Mouse (Mus musculus): ENCODE measurements at regions not wholly inside any gene's neighbourhood (a gene's known extent, or its start where the extent isn't known, plus 50 kb on each side); places are given as distances from the start of the nearest gene placed in this dataset.

DNA sequence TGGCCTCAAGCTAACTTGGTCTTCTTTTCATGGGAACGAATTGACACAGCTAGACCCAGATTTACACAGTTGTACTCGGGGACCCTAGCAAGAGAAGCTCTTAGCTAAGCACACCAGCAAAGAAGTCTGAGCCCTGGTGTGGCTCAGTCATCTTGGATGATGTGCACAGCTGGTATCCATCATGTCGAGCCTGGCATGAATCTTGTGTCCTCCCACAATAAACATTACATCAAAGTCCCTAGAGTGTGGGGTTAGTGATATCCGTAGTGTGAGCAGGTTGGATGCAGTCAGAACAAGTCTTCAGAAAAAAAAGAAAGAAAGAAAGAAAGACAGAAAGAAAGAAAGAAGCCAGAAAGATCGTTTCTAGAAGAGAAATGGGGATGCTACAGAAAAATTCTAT lies 52.1 kb upstream of the Hmcn1 start:
- no peak for DNase-seq (ENCODE audit: low read depth, low spot score)

DNA sequence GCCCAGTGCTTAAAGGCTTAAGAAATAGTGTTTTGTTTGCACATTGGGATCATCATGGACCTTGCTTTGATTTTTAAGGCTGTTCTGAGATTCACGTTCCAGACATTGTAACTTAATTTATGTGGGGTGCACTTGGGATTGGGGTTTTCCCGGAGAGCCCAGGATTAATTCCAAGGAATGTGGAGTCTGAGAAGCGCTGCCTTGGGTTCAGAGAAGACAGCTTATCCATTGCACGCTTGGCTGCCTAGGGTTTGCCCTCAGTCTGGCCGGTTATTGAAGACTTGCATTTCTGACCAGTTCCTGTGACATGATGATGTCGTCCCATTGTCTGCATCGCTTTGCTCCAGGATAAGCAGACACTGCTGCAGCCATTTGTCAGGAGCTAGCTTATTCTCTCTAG lies 53.4 kb upstream of the Hmcn1 start:
- DNase-seq (ENCODE audit: low read depth, low spot score): no peak

DNA sequence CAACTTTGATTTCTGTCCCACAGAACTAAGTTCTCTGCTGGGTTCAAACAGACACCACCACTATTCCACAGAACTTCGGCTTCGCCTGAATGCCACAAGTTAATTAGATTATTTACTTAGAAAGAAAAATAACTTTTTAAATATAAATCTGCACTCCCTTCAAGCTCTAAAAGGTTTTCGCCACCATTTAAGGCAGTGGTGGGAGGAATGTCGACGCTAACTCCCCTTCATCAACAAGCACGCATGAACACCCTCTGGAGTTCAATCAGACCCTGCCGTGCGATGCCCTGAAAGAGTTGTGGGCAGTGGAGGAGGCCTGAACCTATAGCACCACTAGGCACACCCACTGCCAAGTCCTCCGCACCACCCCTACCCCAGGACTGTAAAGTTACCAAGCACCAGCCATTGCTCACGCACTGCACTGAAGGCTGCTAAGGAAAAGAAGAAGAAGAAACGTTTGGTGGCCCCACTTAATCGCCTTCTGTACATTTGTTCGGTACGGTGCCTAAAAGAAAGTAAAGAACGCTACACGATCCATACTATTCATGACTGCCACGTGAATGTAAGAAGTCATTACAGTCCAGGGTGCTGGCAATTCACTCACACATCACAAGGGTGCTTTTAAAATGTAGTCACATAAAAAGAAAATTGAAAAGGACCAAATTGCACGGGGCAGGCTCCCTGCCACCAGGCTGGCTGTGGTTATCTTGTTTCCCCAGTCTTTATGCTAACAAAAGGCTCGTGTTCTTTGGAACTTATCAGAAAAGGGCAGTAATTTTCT lies 56.7 kb upstream of the Hmcn1 start:
- no peak for DNase-seq (ENCODE audit: low read depth, low spot score)

DNA sequence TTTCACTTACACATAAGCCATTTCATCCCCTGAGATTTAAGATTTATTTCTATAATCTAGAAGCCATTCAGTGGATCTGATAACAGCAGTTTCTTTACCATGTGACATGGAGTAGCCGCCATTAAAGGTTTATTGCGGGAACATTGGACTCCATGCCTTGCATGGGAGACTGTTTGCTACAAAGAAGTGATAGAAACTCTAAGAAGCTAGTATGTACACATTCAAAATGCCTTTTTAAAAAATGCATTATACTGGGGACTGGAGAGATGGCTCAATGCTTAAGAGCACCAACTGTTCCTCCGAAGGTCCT lies 57.2 kb upstream of the Hmcn1 start:
- no peak for DNase-seq (ENCODE audit: low read depth, low spot score)

DNA sequence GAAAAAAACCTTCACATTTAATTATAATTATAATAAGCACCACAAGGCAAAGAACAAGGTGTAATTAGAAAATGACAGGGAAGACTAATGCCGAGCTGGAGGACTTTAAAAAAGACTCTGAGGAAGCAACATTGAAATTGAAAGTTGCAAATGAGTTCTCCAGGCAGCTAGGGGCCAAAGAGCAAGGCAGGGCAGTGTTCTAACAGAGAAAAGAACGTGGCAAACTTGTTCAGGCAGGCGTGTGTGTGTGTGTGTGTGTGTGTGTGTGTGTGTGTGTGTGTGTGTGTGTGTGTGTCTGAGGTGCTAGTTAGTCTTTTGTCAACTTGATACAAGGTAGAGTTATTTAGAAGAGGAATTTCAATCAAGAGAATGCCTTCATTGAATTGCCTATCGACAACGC lies 60.0 kb upstream of the Hmcn1 start:
- no peak for DNase-seq (ENCODE audit: low read depth, low spot score)

DNA sequence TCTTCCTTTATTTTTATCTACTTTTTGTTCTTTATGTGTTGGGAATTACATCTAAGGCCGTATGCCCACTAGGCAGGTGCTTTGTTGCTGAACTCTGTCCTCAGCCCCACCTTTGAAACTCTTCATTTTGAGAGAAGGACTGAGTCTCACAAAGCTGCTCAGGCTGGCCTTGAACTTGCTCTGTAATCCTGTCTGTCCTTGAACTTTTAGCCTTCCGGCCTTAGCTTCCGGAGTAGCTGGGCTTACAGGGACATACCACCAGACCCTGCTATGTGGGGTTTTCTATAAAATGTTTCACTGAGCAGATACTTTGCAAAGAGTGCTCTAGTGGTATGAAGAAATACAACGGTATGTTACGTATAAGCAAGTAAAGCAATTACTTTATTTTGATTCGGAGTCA lies 62.2 kb upstream of the Hmcn1 start:
- DNase-seq (ENCODE audit: low read depth, low spot score): no peak

DNA sequence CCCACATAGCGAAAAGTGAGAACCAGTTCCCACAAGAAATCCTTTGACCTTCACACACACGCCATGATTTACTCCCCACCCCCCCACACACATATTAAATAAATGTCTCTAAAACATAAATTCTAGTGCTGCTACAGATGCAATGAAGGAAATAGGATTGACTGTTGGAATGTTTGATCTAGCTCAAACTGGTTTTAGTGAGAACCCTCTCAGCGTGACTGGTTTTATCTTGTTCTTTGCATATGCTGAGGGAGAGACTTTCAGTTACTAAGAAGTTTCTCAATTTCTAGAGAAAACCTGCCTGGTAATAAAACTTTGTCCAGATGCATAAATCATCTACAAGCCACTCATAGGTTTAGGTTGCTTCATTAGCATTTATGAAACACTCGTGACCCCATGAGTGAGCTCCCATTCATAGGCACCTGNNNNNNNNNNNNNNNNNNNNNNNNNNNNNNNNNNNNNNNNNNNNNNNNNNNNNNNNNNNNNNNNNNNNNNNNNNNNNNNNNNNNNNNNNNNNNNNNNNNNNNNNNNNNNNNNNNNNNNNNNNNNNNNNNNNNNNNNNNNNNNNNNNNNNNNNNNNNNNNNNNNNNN lies 66.4 kb upstream of the Hmcn1 start:
- no peak for DNase-seq (ENCODE audit: low read depth, low spot score)

DNA sequence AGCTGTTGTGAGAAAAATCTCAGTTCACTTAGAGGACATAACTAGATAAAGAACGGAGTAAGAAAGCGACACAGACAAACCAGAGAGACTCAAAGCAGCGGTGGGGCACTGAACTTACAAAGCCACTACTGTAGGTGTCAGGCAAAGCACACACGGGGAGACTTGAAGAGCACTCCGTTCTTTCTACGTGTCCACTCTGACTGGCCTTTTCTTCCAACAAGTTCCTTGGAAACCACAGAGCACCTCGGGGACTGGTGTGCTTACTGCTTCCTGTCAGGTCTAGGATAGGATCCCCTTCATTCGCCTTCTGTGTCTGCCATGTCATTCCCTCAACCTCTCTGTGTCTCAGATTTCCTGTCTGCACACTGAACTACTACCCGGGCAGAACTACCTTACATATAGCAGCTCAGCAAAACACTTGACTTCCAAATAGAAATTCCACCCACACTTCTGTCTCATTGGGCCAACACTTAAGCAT lies 71.9 kb upstream of the Hmcn1 start:
- no peak for DNase-seq (ENCODE audit: low read depth, low spot score)

DNA sequence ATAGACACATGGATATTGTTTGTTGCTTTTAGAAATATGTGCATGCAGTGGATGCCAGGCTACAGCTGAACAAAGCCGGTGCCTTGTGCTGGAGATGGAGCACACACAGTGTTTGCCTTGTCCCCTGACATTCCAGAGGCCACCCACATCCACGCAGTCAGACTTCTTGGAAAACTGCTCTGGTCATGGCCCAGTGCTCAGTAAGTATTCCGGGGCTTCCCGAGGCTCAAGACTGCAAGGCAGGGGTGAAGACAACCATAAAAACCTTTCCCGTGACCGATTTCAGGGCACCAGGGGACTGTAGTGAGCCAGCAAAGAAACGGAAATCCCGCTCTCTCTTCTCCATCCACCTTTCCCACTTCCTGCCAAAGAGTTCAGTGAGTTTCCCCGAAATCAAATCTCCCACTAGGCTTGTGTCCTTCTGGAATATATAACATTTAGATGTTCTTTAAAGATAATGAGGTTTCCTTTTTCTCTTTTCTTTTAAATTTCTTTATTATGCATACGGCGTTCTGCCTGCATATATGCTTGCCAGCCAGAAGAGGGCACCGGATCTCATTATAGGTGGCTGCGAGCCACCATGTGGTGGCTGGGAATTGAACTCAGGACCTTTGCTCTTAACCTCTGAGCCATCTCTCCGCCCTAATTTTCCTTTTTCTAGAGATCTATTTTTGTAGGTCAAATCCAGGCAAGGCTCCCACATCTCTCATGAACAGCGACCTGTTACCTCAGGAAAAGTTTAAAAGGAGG lies 73.3 kb upstream of the Hmcn1 start:
- DNase-seq (ENCODE audit: low read depth, low spot score): no peak

DNA sequence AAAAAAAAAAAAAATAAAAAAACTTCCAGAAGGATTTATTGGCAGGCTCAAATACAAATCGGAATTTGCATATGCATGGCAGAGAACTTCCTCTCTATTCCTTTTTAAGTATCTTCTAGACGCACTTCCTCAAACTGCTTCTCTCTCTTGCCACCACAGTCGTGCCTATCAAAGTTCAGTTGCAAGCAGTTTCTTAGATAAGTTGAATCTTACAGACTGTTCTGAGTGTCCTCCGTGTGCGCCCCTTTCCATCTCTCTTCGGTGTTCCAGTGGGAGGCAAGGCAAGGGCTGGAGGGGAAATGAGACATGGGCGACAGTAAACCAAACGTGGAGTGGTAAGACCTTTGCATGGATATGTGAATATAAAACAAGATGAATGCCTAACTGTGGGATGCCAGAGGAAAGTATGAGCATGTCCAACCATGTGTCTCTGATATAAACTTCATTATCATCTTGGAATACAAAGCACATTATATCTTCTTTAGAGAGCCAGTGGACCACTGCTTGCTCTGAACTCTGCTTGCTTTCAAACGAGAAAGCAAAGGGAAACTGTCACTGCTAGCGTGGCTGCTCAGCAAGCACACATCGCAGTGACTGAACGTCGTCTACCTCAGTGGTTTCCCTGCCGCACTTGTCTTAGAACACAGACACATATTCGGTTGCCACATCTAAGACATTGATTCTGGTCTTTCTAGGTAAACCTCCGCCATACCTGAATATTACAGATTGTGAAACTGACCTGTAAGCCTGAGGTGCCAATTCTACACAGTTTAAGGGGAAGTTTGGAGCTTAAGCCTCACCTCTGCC lies 81.5 kb upstream of the Hmcn1 start:
- no peak for DNase-seq (ENCODE audit: low read depth, low spot score)

DNA sequence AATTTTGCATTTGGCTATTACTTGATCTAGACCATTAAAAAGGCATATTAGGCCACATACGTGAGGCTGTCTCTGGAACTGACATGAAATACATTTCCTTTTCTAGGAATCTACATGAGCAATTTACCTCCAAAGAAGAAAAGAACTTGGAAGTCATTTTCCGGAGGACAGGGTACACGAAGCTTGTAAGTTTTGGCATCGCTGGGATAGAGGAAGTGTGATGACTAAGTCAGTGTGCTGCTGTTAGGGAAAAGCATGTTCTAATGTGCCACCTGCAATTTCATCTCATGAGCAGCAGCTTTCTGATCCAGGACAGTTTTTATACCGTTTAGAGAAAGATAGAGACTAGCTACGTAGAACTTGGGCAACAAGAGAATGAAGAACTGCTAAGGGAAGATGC lies 82.3 kb upstream of the Hmcn1 start:
- no peak for DNase-seq (ENCODE audit: low read depth, low spot score)

DNA sequence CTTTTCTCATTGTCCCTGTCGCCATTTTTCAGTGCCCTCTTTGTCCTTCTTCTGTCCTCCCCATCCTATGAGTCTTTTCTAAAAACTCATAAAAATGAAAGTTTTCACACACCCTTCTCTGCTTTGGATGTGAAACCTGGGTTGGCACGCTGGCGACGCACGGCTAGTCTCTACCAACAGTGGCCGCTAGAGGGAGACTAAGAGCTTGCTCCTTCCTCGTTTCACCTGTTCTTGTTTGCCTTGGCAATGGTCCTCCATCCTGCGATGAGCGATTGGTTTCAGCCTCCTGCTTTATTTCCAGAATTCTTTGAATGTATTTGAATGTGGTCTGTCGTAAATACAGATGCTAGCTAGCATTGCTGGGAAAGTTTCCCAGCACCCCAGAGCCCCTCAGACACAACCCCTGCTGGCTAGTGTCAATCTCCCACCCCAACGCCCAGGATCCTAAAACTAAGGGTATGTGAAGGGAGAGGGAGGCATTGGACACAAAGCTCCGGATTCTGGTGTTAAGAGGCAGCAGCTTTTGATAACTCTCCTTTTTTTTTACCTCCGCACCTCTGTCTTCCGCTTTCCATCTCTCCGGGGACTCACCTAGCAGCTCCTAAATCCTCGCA lies 85.8 kb upstream of the Hmcn1 start:
- peak; percentile 74 for DNase-seq (ENCODE audit: low read depth, low spot score)

DNA sequence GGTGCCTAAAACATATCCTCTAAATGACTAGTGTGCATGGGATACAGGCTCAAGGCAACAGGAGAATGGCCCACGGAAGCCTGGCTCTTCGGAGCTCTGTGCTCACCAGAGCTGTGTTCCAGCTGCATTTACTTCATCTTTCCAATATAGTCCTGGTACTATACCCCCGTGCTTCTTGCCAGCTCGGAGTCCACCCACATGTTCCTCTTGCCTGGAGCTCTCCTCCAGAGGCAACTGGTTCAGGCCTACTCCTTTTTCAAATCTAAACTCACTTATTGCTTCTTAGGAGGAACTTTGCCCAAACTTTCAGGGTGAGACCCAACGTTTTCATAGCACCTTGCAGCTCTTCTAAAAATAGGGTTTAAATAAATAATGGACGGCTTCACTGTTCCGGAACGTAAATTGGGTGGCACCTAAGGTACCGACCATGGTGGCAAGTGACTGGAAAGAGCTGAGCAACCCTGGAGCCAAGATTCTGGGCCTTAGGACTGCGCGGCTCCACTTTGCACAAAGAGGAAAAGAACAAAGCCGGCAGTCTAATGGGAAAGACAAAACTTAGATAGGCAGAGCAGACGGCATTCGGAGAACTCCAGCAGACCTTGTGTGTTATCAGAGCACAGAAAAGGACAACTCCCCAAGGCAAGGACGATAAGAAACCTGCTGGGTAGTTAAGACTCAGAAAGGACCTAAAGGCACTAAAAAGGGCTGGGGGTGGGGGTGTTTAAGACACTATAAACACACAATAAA lies 86.6 kb upstream of the Hmcn1 start:
- DNase-seq (ENCODE audit: low read depth, low spot score): no peak

DNA sequence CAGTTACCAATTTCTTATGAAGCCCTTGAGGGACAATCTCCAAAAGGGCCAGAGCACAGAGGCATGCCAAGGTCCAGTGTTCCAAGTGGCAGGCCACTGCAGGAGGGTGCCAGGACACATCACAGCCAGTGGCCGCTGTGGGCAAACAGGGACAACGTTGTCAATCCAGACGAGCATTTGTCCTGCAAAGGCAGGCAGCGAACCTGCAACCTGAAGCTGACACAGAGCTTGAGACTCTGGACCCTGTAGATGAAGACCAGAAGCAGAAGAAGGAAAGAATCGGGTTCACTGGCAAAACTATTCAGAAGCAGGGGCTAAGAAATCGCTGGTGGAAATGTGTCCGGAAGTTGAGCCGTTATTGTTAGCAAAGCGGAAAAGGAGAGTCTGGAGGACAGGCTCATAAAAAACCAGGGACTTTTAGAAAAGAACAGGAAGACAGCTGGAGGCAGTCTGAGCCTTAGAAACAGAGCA lies 87.3 kb upstream of the Hmcn1 start:
- DNase-seq (ENCODE audit: low read depth, low spot score): no peak

DNA sequence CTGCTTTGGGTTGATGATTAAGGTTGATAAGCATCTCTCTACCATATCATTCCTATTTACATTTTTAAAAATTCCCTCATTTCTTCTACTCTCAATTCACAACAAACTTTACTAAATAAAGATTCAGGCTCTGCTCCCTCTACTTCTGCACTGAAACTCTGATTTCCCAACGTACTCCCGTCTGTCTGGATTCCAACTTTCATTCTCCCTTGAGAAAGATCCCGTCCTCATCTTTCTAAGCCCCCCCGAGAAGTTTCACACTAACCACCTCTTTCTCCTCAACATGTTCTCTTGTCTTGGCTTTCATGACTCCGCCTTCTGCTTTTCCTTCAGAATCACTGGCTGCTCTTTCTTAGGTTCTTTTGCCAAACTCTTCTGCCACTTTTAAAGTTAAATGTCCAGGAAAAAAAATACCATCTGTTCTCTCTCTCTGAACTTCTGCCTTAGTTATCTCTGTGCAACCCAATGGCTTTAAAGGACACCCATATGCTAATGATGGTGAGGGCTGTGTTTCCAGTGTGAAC lies 89.3 kb upstream of the Hmcn1 start:
- no peak for DNase-seq (ENCODE audit: low read depth, low spot score)

DNA sequence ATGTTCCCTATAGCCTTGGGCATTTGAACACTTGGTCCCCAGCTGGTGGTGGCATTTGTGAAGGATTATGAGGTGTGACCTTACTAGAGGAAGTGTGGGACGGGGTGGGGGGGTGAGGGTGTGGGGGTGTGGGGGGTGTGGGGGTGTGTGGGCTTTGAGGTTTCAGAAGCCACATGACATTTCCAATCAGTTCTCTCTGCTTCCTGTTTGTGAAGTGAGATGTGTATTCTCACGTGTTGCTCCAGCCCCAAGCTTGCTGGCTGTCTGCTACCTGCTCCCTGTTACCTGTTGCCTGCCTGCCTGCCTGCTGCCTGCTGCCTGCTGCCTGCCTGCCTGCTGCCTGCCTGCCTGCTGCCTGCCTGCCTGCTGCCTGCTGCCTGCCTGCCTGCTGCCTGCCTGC lies 90.6 kb upstream of the Hmcn1 start:
- no peak for DNase-seq (ENCODE audit: low read depth, low spot score)

DNA sequence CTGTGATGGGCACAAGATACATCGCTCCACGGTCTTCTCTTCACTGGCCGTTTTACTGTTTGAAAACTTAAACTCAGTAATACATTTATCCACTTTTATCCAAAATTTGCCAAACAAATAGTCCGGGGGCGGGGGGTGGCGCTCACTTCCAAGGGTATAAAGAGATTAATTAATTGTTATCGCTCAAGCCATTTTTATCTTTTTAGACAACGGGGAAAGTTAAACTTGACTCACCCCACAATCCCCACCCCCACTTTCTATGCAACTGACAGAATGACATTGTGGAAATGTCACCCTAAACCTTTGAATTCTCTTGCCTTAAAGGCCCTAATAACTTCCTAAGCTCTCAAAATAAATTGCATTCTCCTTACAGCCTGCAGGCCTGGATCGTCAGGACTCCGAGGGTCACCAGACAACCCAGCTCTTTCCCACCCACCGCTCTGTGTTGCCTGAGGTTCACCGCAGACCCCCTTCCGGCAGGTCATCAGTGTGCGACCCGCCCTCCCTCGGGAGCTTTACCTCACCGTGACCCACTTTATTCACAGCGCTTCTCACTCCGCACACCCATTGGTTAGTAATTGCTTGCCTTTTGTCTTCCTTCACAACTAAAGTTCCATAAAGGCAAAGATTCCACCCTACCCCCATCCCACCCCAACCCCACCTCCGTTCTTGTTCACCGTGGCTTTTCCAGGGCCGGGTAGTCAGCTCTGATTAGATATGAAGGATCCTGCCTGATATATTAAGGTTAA lies 93.0 kb upstream of the Hmcn1 start:
- no peak for DNase-seq (ENCODE audit: low read depth, low spot score)

DNA sequence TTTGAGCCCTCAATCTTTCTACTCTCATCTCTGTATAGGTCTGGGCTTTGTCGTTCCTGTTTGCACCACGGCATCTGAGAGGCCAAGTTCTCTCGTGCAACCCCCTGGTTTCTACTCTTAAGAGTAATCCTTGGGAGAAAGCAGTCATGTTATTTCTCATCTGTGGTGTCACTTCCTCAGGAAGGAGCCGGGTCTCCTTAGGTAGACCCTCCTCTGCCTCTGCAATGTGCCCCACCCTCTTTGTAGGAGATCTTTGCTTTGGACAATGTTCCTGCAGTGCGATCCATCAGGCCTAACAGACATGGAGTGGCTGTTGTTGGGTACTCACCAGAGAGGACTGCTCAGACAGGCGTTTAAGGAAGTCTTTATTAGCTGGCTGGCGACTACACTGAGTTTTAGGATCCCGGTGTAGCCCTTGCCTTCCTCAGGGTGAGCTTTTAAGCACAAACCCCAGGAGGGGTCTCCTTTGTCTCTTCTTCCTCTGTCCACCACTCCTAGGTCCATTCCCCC lies 94.0 kb upstream of the Hmcn1 start:
- no peak for DNase-seq (ENCODE audit: low read depth, low spot score)

DNA sequence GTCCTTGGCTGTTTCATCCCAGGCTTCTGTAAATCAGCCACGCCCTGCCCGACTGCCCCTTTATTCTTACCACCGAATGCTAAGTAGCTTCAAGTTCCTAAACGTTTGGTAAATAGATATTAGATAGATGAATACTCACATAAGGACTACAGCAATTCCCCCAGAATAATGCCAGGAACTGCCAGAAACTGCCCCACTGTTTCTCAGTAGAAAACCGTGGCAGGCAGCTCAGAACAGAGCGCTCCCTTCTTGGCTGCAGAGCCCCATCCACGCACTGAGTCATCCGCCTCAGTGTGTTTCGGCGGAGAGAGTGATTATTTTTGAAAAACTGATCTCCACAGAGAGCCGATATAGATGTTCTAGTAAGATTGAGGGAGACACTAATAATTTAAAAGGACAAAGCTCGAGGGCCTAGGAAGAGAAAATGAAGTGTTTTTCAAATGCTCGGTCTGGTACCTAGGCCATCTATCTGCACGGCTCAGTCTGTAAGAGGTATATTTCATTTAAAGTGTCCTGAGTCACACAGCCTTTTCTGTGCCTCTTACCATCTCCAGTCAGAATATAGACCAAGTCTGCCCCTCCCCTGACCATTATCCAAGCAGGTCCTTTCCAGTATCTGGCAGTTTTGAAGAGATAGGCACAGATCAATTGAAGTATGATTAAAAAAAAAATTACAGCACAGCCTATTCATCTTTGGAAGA lies 94.4 kb upstream of the Gm47985 start:
- no peak for DNase-seq (ENCODE audit: low read depth, low spot score)

Data from c-Kit-negative CD71-positive TER-119-positive erythroid progenitor cells, embryonic 14.5 days (primary cell).